Mouse (Mus musculus) gastrocnemius, postnatal 4 days (tissue): ENCODE measurements around the gene Gjb2. TPM values are rescaled to one million over a fixed set of nuclear protein-coding genes. Genes with fewer than 3 reads are reported as not detected.

ENCODE experiments used
- DNase-seq, 2 experiments: peaks; one replicate each; pipeline ENCODE4 v3.0.0; 2021 to 2022; ENCODE audit warnings: low spot score in 2 of 2, mixed read lengths in 2 of 2
- total RNA-seq, 2 experiments: library from RNA; stranded (reverse); gene quantifications; 2 replicates each; pipeline ENCODE4 v1.2.3; 2021

The Gjb2 gene
- total RNA-seq, 2 experiments from 2014 or later = 1.2 to 1.6 TPM

DNA sequence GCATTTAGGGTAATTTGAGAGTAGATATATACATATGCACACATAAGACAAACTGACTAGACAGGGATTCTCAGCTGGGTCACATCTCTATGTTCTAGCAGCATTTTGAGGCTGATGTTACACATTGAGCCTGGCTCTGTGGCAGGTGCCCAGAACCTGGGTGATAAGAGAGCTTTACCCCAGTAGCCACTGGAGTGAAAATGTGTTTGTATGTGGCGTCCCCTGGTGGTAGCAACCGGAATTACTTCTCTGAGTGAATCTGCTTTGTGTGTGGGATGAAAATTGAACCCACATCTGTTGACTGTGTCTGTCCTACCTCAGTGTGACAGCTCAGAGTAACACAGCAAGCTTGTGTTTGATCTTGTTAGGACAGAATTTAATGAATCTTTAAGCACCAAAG, 34.6 kb downstream of the Gjb2 start:
- peak in 1 of 2 experiments; percentile 26 for DNase-seq

GRCm38 (mm10) chr14:57066053-57066452, 38.4 kb downstream of the Gjb2 start:
- no peak for DNase-seq

DNA sequence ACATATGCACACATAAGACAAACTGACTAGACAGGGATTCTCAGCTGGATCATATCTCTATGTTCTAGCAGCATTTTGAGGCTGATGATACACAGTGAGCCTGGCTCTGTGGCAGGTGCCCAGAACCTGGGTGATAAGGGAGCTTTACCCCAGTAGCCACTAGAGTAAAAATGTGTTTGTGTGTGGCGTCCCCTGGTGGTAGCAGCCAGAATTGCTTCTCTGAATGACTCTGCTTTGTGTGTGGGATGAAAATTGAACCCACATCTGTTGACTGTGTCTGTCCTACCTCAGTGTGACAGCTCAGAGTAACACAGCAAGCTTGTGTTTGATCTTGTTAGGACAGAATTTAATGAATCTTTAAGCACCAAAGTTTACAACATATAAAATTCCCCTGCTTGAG, 44.5 kb downstream of the Gjb2 start:
- DNase-seq = peak in 1 of 2 experiments; percentile 32

DNA sequence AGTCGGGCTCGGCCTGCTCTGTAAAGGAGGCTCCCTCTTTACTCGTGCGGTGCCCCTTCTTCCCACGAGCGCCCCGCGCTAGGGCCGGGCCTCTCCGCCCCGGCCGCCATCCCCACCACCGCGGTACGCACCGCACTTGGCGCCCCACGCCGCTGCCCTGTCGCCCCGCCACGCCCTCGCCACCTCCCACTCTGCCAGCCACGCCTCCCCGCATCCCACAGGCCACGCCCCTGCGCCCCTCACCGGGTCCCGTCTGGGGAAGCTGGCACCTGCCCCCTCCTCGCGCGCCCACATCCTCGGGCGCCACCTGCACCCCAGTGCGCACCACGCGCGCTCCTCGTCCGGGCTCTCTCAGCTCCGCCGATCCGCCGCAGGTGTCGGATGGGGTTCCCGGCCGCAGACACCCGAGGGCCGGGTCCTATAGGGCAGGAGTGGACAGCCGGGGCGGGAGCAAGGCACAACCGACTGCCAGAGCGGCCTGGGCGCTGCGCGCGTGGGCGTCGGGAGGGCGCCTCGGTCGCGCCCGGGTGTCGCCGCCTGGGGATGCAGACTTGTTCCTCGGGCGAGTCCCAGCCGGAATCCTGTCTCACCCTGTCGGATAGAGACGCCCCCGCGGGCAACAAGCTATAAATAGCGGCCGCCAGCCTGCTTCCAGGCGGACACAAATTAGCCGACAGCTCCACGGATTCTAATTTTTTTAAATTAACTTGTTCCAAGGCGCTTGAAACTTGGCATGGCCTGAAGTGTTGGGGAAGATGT, 46.8 kb downstream of the Gjb2 start, which contains the start of gene Gja3:
Gene Gja3, minus strand, starts transcription at position 538 of the 759 bp plus-strand sequence.
- DNase-seq = peak in 1 of 2 experiments; percentile 23

DNA sequence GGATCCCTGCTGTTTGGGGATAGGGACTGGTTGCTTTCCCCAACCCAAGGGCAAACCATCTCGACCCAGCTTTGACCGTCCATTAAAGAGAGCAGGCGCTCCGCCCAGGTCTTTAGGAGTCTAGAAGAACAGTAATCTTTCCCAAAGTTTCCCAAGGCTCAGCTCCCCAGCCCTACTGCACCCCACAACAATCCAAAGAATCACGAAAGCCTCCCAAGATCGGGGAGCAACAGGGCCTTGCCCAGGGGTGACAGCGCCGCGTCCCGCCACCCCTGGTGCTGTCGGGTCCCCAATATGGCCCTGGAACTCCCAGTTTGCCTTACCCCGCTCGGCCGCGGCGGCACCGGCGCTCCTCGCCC, 47.3 kb downstream of the Gjb2 start:
- DNase-seq = no peak

DNA sequence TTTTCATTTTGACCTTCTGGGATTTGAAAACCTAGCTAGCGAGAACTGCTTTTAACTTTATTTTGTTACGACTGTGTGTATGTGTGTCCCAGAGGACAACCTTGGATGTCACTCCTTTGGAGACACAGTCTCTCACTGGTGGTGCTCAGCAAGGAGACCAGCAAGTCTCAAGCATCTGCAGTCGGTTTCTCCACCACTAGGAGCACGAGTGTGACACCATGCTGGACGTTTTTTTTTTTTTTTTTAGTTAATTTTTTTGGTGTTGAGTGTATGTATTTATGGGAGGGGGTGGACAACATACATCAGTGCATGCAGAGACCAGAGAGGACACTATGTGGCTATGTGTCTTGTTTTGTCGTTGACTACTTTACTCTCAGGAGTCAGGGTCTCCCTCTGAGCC, 51.8 kb downstream of the Gjb2 start:
- DNase-seq = no peak

Other genes with a start within 250 kb of the Gjb2 start
- 10 to 100 TPM; 43.5 to 57.0 TPM for gene Zmym2, start 218.0 kb downstream of the Gjb2 start, total RNA-seq
- gene Gja3, start 46.6 kb downstream of the Gjb2 start, total RNA-seq = 10 to 100 TPM; 21.4 to 29.0 TPM
- gene Gm4491, start 11.2 kb upstream of the Gjb2 start, total RNA-seq = not detected
- not detected for gene Gjb6, start 28.9 kb upstream of the Gjb2 start, total RNA-seq